Mouse (Mus musculus): ENCODE data around the gene Dpy19l3.
A peak's percentile ranks its signal among the peaks of the same experiment; 100 is the strongest.

Gene Dpy19l3

DNA sequence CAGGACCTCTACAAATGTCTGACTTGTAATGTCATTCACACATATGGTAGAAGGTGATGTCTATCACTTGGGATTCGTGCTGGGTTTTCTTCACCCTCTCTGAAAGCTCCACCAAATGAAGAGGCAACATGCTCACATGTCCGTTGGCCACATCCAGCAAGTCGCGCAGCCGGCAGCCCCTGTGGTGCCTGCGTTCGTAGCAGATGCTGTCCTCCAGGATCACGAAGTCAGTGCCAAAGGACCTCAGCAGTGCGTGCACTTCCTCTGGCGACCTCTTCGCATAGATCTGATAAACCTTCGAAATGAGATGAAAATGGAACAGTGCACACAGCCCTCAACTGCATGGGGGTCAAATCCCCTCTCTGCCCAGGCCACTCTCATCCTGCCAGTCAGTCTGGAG lies 61.6 kb downstream of the Dpy19l3 start:
- DNase-seq (ENCODE audit: low read depth in 1 of 2, low spot score in 2 of 2): no peak

GRCm38 (mm10) chr7:35692117-35692516 lies 62.1 kb downstream of the Dpy19l3 start:
- DNase-seq (ENCODE audit: low read depth in 1 of 2, low spot score in 2 of 2): no peak

GRCm38 (mm10) chr7:35688781-35689349 lies 65.4 kb downstream of the Dpy19l3 start:
- DNase-seq (ENCODE audit: low read depth in 1 of 2, low spot score in 2 of 2): no peak

DNA sequence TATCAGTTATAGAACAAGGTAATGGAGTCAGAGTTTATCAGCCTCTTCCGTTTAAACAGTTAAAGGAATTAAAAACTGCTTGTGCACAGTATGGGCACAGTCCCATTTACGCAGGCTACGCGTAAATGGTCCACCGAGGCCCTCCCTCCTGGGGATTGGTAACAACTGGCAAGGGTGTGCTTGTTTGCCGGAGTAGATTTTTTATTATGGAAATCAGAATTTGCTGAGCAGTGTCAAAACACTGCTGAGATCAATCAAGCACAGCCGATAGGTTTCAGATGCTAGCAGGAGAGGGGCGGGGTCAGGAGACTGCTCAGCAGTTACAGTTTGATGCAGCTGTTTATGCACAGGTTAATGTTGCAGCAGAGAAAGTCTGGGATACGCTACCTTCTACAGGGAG lies 66.0 kb downstream of the Dpy19l3 start:
- DNase-seq (ENCODE audit: low read depth in 1 of 2, low spot score in 2 of 2): no peak

DNA sequence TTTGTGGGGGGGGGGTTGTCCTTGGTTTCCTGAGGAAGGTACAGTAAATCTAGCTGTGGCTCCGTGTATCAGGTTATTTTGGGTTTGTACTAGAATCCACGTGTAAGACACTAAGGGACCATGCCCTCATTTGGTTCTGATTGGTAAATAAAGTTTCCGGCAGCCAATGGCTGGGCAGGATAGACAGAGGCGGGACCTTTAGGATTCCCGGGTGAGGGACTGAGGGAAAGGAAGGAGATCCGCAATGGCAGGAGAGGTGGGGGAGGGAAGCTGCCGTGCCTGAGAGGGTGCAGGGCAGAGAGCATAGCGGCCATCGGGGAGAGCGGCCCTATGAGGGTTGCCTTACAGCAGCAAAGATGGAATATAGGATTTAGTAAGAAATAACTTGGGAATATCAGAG lies 67.0 kb downstream of the Dpy19l3 start:
- no peak for DNase-seq (ENCODE audit: low read depth in 1 of 2, low spot score in 2 of 2)

DNA sequence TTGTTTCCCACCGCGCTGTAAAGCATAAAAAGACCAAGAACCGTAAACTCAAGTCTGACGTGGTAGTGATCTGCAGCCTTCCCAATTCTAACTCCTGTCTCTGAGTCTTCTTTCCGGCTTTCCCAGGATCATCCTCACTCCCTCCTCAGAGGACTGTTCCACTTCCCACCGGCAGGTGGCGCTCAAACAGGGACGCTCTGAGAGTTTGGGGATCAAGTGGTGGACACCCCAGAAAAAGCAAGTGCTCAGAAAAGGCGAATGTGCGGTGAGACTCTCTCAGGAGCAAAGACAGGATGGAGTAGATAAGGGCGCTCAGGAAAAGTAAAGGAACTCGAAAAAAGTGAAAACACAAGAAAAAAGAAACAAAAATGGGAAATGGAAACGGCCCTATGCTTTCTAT lies 67.5 kb downstream of the Dpy19l3 start:
- DNase-seq (ENCODE audit: low read depth in 1 of 2, low spot score in 2 of 2): no peak

GRCm38 (mm10) chr7:35686216-35686615 lies 68.0 kb downstream of the Dpy19l3 start:
- no peak for DNase-seq (ENCODE audit: low read depth in 1 of 2, low spot score in 2 of 2)

DNA sequence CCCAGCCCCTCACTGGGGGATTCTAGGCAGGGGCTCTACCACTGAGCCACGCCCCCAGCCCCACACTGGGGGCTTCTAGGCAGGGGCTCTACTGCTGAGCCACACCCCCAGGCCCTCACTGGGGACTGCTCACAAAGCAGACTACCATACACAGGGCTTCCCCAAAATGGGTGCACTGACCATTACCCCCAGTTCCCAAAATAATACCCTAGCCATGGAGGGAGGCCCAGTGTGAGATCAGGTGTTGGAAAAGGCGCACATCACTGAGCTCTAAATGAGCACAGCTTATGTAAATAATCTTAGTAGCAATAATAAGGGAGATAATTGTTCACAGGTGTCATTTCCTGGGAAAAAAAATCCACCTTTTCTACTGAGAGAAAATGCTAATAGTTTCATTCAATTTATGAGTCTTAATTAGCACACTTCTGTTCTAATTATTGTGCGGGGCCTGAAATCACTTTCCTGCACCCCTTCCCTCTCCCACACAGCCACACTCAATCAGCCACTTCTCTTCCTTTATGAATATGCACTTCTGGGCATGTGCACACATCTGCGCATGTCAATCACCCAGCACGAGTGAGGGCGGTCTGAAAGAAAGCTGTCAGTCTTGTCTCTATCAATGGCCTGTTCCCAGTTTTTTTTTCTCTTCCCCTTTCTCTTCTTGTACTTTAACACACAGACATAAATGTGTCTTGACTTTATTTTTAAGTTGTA lies 70.7 kb downstream of the Dpy19l3 start:
- no peak for DNase-seq (ENCODE audit: low read depth in 1 of 2, low spot score in 2 of 2)

DNA sequence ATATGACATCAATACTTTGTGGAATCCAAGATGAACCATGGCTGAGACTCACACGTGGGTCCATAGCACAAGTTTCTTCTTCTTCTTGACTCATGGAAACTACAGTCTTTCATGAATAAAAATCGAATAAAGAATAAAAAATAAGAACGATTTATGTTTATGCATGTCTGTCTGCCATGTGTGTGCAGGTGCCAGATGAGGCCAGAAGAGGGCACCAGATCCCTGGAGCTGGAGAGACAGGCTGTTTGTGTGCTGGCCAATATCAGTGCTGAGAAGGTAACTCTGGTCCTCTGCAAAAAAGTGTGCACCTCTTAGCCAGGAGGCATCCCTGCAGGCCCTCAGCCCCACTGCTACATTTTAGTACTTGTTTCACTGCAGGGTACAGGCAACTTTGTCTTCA lies 72.7 kb downstream of the Dpy19l3 start:
- no peak for DNase-seq (ENCODE audit: low read depth in 1 of 2, low spot score in 2 of 2)

GRCm38 (mm10) chr7:35678976-35679375 lies 75.3 kb downstream of the Dpy19l3 start:
- no peak for DNase-seq (ENCODE audit: low read depth in 1 of 2, low spot score in 2 of 2)

GRCm38 (mm10) chr7:35668066-35669041 lies 85.9 kb downstream of the Dpy19l3 start:
- no peak for DNase-seq (ENCODE audit: low read depth in 1 of 2, low spot score in 2 of 2)

DNA sequence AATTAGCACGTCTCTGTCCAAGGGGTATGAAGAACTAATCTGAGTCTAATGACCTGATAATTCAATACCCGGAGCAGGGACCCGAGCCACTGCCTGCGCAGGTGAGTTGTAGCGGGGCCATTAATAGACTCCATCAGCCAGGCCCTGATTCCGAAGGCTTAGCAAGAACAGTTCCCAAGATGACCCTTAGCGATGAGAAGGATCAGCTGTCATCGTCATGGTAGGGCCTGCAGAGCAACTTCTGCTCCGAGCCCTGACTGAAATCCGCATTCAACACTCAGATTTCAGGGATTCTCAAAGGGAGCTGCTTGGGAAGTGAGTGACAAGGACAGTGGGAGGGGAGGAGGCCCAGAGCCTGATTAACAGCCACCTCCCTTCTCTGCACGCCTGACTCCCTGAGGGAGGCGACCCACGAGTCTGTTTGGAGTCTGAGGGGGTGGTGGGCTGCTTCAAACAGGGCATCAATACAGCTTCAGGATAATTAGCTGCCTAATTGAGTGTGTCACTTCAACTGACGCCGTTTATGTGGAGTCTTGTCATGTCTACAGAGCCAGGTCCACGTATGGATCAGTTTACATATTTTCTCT lies 90.4 kb downstream of the Dpy19l3 start:
- no peak for DNase-seq (ENCODE audit: low read depth in 1 of 2, low spot score in 2 of 2)

DNA sequence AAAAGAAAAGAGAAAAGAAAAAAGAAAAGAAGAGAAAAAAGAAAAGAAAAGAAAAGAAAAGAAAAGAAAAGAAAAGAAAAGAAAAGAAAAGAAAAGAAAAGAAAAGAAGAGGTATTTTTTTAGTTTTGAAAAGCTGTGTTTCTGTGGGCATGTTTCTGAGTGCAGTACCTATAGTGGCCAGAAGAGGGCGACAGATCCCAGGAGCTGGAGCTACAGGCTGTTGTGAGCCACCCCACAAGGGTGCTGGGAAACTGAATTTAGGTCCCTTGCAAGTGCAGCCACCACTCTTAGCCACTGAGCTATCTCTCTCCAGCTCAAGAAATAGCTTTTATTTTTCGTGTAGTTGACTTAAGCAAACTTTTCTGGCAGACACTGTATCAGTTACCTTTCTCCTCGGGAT lies 95.1 kb downstream of the Dpy19l3 start:
- DNase-seq (ENCODE audit: low read depth in 1 of 2, low spot score in 2 of 2): peak in 1 of 2 experiments; percentile 15

DNA sequence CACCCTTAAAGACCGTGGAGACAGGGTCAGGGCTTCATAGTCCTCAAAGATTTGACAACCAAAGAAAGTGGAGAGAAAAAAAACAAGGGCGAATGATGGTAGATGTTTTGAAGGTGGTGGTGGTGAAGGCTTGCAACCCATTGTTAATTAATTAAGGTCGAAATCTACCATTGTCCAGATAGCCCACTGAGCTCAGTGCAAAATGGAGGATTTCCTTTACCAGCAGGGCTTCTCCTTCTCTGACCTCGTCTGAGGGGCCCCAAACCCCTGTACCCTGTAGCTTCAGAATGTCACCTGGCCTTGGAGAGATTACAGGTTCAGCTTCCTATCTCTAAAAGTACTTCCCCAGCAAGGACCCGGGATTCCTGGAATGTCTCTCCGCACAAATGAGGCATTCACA lies 96.4 kb downstream of the Dpy19l3 start:
- DNase-seq (ENCODE audit: low read depth in 1 of 2, low spot score in 2 of 2): no peak

DNA sequence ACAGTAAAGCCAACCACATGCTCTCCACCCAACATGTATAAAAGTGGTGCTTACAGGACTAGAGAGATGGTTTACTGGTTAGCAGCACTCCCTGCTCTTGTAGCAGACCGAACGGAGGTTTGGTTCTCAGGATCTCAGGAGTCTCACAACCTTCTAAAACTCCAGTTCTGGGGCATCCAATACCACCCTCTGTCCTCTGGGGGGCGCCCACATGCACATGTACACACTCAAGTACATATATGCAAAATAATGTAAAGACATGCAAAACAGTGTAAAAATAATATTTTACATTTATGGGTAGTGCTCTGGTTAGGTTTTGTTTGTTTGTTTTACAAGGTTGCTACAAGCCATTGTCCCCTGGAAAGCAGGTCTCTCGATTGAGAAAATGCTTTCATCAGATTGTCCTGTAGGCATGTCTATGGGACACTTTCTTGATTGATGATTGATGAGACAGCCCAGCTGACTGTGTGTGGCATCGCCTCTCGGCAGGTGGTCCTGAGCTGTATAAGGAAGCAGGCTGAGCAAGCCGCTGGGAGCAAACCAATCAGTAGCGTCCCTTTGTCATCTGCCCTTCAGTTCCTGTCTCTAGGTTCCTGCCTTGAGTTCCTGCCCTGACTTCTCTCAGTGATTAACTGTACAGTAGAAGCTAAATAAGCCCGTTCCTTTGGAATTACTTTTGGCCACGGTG lies 102.5 kb downstream of the Dpy19l3 start:
- DNase-seq (ENCODE audit: low read depth in 1 of 2, low spot score in 2 of 2): no peak

DNA sequence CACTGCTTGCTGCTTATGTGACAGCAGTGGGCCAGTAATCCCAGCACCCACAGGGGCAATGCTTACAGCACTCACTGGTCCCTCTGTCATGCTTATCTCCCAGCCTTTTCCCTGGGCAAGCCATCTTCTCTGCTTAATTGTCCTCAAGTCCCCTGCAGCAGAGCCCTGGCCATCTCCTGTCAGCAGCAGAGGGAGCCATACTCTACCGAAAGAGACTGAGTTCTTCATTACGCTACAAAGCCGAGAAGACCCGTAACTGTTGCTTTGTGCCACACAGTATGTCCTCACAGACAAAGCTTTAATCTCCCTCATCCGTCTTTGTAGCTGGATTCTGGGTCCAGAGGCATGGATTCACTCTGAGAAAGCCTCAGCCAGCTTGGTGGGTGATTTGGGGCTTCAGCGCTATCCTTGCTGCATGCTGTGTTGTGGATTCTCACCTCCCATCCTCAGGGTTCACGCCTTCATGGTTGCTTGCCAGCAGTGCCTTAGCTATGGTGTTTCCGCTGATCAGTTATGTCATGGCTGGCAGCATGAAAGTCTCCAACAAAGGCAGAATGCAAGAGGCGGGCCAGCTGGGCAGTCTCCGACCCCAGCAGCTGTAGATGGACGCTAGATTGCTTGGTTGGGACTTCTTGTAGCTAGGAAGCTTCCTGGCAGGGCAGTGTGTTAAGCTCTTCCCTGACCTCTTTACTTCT lies 103.4 kb downstream of the Dpy19l3 start:
- no peak for DNase-seq (ENCODE audit: low read depth in 1 of 2, low spot score in 2 of 2)

GRCm38 (mm10) chr7:35649071-35649470 lies 105.2 kb downstream of the Dpy19l3 start:
- peak in 1 of 2 experiments; percentile 46 for DNase-seq (ENCODE audit: low read depth in 1 of 2, low spot score in 2 of 2)

- DNase-seq (ENCODE audit: low read depth in 1 of 2, low spot score in 2 of 2): no peak
These were observed 105.8 kb downstream of the Dpy19l3 start for GRCm38 (mm10) chr7:35648239-35649069.

- DNase-seq (ENCODE audit: low read depth in 1 of 2, low spot score in 2 of 2): peak; percentile 88 to 94
These were observed 107.1 kb downstream of the Dpy19l3 start, which contains the start of gene Pdcd5 for GRCm38 (mm10) chr7:35647101-35647698. Pdcd5 (minus strand) TSS chr7:35647521.

Data from monocyte, adult 2 months (primary cell).